Mouse (Mus musculus) layer of hippocampus, postnatal 10 days (tissue): ENCODE measurements around the gene Tpte. TPM values are rescaled to one million over a fixed set of nuclear protein-coding genes. Genes with fewer than 3 reads are reported as not detected.
"Not testable (repeated sequence)": the region's sequence is repeated elsewhere in the genome, so short reads cannot be mapped to it uniquely, and the experiment has no call there.

Experiments
- DNase-seq, 2 experiments: peaks; one replicate each; pipeline ENCODE4 v3.0.0; 2021; ENCODE audit warnings: low spot score in 2 of 2
- long read RNA-seq: library from polyadenylated mRNA; stranded (forward); transcript quantifications from one replicate; pipeline ENCODE4 v2.0.0, GENCODE M21; 2023
- total RNA-seq, 2 experiments: library from RNA; stranded (reverse); gene quantifications; 2 replicates each; pipeline ENCODE4 v1.2.3; 2021

Gene Tpte
- not detected for total RNA-seq
- long read RNA-seq, result 0 reads

DNA sequence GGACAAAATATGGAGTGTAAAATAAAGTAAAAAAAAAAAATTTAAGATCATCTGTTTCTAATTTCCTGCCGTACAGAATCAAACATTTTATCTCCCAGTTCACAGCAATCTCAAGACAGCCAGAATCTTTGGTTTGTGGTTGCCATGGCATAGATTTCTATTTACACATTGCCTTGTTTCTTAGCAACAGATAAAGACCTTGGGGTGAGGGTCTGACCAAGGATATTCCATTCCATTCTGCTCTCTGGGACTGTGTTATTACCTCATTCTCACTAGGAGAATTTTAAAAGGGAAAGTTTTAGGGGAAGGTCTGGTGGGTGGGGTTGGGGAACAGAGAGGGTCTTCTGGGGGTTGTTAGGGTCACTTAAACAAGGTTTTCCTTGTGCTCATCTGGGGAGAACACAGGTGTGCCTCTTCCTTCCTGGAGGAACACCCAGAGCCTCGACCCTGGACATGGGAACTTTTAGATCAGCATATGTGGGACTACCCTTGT lies at the start of gene Tpte:
Tpte (plus strand) TSS at position 443 of the 493 bp plus-strand sequence.
- DNase-seq, result no peak

DNA sequence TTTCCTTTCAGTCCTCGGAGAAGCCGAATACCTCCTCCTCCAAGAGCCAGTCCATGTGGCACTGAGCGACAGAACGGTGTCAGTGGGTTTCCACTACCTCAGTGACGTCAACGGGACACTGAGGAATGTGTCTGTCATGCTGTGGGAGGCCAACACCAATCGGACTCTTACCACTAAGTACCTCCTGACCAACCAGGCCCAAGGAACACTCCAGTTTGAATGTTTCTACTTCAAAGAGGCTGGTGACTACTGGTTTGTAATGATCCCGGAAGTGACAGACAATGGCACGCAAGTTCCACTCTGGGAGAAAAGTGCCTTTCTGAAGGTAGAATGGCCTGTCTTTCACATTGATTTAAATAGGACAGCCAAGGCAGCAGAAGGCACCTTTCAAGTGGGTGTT lies 40.3 kb upstream of the Tpte start:
- DNase-seq, result no peak

DNA sequence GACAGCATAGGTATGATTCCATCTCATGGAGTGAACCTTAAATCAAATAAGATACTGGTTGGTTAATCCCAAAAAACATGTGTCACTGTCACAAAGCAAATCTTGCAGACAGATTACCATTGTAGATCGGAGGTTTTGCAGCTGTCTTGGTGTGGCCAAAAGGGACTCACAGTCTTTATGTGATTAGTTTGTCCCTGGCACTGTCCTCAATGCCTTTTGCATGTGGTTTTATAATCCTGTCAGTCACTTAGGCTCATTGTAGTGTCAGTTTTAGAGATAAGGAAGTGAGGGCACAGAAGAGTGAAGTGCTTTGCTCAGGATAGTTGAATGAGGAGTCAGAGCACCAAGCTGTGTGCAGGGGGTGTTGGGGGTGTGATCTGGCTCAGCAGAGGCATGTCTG lies 37.6 kb upstream of the Tpte start:
- no peak for DNase-seq

DNA sequence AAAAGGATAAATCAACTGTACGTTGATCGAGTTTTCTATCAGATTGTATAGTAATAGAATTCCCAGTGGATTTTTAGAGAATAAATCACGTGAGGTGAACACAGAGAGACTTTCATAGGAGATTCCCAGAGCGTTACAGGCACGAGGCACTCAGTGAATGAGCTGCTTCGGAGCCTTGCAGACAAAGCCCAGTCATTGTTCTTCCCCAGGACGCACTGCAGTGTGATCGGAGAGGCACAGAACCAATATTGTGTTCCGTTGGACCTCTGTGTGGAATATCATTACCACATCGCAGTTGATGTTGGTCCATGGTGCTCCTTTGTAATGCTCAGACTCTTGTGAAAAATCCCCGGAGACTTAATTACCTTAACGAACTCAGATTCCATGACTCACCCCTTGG lies 35.3 kb upstream of the Tpte start:
- no peak for DNase-seq

DNA sequence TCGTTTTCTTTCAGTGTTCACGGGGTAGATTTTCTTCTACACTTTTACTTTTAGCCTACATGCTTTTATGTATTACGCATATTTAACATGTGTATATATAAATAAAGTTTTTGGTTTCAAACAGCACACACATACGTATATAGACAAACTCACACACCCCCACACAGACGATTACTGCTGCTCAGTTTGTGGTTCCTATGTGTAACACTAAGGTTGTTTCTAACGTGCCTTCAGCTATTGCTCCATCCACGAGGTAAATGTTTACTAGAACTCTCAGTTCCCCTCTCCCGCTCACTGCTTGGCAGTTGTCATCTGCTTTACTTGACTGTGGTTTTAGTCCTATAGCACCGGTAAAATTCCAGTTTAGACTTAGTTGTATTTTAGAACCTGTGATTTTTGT lies 34.2 kb upstream of the Tpte start:
- no peak for DNase-seq

DNA sequence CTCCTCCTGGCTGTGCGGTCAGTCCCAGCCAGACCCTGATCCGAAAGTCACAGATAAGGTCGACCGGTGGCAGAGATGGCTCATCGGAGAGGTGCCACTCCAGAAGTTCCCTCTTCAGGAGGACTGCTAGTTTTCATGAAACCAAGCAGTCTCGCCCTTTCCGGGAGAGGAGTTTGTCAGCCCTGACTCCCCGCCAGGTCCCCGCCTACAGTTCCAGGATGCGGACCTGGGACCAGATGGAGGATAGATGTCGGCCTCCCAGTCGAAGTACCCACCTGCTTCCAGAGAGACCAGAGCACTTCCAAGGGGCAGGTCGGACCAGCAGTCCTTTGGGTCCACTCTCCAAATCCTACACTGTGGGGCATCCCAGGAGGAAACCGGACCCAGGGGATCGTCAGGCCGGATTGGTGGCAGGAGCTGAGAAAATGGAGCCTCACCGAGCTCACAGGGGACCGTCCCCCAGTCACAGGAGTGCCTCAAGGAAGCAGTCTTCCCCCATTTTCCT lies 24.2 kb upstream of the Tpte start:
- DNase-seq, result no peak

DNA sequence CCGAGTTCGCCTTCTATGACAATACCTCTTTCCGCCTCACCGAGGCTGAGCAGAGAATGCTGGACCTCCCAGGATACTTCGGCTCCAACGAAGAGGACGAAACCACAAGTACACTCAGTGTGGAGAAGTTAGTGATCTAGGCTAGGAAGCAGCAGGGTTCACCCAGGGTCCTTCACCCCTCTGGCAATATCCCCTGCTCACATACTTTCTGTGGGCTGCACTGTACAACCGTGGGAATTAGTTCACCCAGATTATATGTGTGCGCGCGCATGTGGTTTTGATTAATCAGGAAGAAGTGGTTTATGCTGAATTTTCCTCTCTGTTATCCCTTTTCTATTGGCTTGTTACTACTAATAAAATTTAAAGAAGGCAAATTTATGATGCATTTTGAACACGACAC lies 23.7 kb upstream of the Tpte start:
- no peak for DNase-seq

DNA sequence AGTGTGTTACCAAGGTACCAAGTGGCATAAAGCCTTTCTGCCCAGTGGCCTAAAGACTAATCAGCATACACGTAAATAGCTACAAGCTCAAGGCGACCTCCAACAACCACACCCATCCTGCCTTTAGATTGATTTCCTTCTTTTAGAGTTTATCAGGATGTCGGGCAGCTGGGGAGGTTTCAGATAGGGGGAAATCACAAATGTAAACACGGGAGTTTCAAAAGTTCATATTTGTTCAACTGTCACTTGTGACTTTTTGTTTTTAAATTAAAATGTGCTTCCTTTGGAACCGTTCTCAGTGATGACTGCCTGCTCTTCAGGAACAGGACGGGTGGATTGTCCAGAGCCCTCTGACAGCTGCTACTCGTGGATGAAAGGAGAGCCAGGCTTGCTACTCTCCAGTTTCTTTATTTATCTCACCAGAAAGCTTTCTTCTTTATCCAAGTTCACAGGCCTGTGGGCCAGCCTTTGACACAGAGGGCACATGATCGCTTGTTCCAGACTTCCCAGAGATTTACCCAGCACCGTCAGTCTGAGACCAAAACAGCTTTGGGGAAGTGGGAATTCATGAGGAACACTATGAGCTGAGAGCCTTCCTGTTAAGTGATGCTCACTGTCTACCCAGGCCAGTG lies 23.0 kb upstream of the Tpte start:
- no peak for DNase-seq

DNA sequence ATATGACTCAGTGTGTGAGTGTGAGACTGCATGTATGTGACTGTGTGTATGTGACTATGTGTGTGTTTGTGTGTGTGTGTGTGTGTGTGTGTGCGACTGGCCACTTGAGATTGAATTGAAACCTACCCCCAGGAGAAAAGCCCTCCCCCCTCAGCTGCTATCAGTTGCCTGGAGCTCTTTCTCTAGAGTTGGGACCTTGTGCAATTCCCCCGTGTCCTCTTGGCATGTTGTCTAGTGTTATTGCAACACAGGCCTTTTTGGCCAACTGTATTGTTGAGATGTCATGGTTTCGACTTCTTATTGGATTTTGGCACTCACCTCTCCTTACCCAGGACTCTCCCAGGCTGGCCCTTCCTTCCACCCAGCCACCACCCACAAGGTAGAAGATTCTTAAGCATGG lies 21.0 kb upstream of the Tpte start:
- DNase-seq, result no peak

DNA sequence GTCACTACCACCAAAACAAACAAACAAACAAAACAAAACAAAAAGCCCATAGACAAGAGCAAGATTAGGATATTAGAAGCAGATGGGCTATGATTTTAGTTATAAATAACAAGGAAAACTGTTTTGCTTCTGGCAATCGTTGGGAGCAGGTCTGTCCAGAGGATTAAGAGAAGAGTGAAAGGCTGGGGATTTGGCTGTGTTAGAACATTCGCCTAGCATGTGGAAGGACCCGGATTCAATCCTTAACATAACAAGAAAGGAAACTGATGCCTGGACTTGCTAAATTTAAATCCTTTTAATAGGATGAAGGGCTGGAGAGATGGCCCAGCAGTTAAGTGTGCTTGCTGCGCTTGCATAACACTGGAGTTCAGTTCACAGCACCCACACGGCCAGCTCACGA lies 18.9 kb upstream of the Tpte start:
- no peak for DNase-seq

DNA sequence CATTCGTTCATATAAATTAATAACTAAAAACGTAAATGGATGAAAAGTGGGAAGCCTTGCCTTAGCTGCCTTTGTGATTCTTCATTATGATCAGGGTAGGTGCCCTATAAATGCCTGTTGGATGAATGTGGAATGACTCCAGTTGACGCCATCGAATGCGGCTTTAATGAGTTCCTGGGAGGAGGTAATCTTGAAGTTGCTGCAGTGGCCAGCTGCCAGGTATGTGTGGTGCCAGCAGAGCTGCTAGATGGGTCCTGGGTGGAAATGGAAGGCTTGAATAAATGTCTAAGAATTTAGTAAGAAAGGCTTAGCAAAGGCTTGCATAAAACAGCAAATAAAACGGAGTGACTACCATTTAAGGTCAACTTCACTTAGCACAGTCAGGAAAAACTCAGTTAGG lies 18.5 kb upstream of the Tpte start:
- DNase-seq, result no peak

DNA sequence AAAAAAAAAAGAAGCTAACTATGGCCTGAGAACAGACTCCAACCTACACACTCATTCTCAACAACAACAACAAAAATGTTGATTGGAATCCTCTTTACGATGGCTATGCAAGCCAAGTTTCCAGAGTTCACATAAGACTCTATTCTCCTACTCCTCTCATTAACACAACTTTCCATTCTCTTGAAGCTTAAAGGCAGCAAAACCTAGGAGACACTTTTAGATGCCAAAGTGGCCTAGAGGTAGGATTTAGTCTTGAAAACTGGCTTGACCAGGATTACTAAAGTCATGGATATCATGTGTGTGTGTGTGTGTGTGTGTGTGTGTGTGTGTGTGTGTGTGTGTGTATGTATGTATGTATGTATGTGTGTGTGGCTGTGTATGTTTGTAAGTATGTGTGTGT lies 18.0 kb upstream of the Tpte start:
- DNase-seq, result no peak

DNA sequence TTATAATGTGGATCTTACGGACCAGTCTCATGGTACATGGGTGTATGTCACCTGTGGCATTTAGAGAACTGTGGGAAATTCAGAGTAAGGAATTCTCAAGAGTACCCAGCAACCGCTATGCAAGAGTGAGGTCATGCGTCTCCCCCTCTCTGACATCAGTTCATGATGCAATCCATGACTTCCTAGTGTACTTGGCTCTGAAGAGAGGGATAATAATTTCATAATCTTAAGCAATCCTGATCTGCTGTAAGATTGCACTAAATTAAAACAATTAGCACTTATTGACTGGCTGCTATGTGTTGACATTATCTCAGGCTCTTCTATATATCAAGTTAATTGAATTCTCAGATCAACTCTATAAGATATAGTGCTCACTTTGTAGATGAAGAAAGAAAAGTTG lies 16.4 kb upstream of the Tpte start:
- DNase-seq, result no peak

DNA sequence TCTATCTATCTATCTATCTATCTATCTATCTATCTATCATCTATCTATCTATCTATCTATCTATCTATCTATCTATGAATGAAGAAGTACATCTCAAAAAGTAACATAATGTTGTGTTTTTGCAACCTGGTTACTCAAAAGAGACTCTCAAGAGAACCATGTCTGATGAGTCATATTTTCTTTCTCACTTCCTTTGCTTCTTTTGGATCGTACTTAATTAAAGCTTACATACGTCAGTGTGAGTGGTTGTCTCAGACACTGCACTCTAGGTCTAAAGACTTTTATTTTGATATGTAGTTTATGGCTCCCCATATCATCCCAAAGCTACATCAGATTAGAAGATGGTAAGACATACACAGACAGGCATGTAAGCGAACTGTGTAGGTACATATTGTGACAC lies 10.1 kb upstream of the Tpte start:
- DNase-seq, result no peak

DNA sequence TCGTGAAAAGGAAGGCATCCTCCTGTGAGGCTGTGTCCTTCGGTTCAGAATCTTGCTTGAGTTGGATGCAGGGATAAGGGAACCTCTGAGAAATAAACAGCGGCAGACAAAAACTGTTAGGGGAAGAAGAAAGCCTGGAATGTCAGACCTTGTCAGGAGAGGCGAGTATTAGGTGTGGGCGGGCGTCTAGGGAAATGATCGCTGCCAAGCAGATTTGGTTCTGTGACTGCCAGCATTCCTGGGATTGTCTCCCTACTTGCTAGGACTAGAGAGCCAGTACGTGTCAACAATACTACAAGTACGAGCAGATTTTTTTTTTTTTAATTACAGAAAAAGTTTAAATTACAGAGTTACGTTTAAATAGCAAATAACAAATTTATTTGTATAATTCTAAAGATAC lies 8.6 kb upstream of the Tpte start:
- no peak for DNase-seq

DNA sequence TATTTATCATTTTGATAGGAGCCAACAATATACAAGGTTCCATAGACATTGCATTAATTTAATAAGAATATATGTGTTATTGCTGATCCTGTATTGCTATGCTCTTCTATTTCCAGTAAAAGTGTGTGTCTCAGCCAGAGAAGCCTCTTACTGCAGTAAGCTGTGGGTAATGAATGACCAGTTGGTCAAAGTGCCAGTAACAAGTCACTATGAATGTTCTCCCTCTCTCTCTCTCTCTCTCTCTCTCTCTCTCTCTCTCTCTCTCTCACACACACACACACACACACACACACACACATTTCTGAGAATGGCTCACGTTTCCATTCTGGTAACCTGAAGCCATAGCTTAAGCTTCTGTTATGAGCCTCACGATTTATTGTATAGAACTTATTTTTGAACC lies 19.1 kb downstream of the Tpte start:
- no peak for DNase-seq

DNA sequence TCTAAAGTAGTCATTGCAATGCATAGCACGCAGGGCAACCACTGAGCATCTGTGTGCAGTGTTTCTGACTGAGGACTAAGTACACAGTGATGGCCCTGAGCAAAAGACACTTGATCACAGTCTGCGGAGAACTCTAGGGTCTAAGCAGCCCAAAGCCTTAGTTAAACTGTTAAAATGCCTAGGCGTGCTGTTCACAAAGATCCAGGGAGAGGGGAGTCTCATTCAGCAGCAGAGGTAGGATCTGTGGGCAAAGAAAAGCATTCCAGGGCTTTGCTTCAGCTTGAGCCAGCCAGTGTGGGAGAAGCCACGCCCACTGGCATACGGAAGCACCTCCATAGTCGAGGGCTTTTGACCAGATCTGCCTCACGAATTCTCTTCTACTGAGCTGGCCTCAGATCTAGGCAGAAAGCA lies 19.7 kb downstream of the Tpte start:
- DNase-seq, result no peak

DNA sequence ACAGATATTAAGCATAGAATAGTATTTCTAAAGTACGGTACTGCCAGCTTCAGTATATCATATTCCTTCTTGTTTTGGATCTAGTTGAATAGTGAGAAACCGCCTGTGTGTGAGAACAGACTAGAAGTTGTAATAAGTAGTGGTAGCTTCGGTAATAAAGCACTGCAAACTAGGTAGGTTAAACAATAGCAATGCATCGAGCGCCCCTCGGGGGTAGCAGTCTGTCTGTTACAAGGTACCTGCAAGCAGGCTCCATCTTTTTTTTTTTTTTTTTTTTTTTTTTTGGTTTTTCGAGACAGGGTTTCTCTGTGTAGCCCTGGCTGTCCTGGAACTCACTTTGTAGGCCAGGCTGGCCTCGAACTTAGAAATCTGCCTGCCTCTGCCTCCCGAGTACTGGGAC lies 20.8 kb downstream of the Tpte start:
- not testable (repeated sequence) for DNase-seq

DNA sequence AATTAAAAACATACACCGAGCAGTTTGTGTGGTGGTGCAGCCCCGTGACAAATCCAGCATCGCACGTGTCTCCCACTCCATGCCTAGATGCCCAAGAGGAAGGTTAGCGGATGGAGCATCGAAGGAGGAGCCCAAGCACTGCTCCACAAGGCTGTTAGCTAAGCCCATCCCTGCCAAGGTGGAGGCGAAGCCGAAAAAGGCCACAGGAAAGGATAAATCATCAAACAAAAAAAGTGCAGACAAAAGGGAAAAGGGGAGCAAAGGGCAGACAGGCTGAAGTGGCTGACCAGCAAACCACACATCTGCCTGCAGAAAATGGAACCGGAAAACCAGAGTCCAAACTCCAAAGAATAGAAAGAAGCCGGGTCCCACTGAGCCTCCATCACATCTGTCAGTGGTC lies 23.8 kb downstream of the Tpte start:
- no peak for DNase-seq

DNA sequence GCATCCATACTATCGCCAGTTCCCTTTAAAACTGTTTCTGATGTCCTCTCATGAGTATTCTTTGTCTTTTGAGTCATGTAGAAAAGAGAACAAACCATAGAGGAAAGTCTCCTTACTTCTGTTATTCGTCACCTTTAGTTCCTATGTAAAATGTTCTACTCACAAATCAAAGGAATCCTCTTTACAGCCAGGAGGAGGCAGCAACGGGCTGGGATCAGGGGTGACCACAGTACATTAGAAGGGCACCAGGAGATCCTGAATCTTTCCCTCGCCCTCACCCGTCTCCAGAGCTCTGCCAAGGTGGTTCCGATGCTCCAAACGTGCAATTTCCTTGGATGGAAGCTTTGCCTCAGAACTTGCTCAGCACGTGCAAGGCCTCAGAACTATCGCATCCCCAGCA lies 28.2 kb downstream of the Tpte start:
- DNase-seq, result no peak

DNA sequence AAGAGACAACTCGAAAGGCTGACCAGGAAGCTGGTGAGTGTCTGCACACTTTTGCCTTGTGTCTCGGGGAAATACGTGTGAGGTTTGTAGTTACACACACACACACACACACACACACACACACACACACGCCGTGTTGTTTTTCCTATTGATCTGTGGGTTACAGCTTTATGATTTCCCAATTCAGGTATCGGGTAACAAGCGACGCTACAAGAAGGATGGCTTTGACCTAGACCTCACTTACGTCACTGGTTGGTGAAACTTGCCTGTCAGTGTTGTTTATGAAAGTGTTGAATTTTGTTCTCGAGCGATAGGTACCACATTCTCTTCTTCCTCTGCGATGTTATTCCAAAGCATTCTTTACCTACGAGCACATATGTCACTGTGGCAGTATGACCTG lies 52.2 kb downstream of the Tpte start:
- no peak for DNase-seq

DNA sequence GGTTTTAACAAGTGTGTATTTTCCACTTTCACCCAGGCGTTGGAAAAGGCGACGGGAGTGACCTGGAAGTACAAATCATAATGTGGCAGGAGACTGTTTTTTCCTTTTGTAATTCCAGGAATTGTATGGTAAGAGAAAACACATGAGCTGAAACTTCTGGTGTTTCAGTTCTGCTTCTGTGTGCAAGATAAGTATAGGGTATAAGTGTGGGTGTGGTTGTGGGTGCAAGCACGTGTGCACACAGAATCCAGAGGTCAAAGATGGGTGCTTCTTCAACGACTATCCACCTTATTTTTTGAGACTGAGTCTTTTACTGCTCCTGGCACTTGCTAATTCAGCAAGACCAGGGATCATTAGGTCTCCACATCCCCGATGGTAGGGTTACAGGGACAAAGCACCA lies 76.1 kb downstream of the Tpte start:
- DNase-seq, result no peak

DNA sequence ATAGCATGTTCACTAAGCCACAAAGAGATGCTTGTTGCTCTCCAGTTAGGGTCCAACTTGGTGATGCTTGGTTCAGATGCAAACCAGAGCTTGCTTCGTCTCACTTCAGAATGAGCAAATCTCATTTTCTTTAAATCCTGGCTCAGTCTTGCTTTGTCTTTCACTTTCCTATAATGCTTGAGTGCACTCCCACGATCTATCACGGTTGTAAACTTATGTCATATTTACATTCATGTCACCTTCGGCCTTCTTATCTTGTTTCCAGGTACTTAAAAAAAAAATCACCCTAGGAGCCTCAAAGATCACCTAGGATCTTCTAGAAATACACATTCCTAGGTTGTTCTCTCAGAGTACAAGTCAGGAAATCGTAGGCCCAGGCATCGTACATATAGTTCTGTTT lies 76.6 kb downstream of the Tpte start:
- DNase-seq, result no peak

DNA sequence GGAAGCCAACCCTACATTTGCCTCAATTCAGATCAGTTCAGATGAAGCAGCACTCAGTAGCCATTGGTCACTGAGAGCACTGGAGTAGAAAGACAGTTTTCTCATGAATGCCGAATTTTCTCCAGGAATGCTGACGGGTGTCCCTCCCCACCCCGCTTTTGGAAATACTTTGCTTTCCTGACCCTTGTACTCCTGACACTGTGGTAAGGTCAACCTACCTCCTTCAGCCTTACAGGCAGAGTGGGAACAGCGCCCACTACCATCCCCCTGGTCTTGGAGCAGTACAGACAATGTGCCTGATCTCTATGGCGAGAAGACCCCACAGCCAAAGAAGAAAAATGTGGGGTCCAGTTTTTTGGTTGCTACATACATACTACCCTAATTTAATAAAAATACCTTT lies 93.1 kb downstream of the Tpte start:
- DNase-seq, result no peak
